9 mouse cellular contexts compared by ENCODE assay signal in genomic region chr14:13933290-13934051, GRCm38 (mm10). TPM values are rescaled to one million over a fixed set of nuclear protein-coding genes. Genes with fewer than 3 reads are reported as not detected.
A peak's percentile ranks its signal among the peaks of the same experiment; 100 is the strongest.
DNase-seq lines count a peak whose midpoint lies in the region; ATAC-seq lines count a peak whose summit lies in the region.
"Had no signal": no experiment of that assay in that cellular context is flagged by ENCODE, and none has a peak within 500 bp of the region (broad histone marks: within the 10 kb centered on the region; RNA-seq: fewer than 3 reads in every experiment).

No protein-coding gene starts in this region.

- peak; percentile 71 for ATAC-seq in CD4-positive, CD25-positive, alpha-beta regulatory T cell, adult 4 months
- peak; percentile 77 to 80 for ATAC-seq in hematopoietic stem cell, adult 5-6 weeks (replicated peaks in 1 of 2; ENCODE audit: insufficient read depth in 1 of 2, low FRiP score in 2 of 2, low TSS enrichment in 1 of 2, low read depth in 1 of 2, poor library complexity in 2 of 2, severe bottlenecking in 2 of 2)
- ATAC-seq in megakaryocyte, adult 5-6 weeks (ENCODE audit: poor library complexity, severe bottlenecking): peak; percentile 51

- DNase-seq in embryo, embryonic 11 days: peak; percentile 13
- DNase-seq in embryo, embryonic 10.5 days (ENCODE audit: low spot score): no peak
- no peak for DNase-seq in right cerebral cortex, postnatal 10 days (ENCODE audit: low spot score in 2 of 2)
- no peak for DNase-seq in ovary, adult 18-20 months (ENCODE audit: low spot score)
- no peak for DNase-seq in adrenal gland, postnatal 4 days (ENCODE audit: low spot score in 2 of 2)

RNA-seq across cellular contexts. Expression of gene Gm281, which starts 19.2 kb away (rescaled TPM):
- not detected for polyA plus RNA-seq in CD4-positive, CD25-positive, alpha-beta regulatory T cell, adult 4 months (2017; shearing (Covaris generic))
- not detected in 2 replicates for total RNA-seq in hematopoietic stem cell, adult 5-6 weeks (2017)
- not detected in 2 replicates for total RNA-seq in megakaryocyte, adult 5-6 weeks (2015)
- not detected in 2 replicates for total RNA-seq in megakaryocyte, adult 5-6 weeks (2017)
- not detected for total RNA-seq in adrenal gland, postnatal 4 days (2021)
- polyA plus RNA-seq: gonadal fat pad, adult 2 months had no signal

RNA-seq across cellular contexts. Expression of gene Atxn7, which starts 27.8 kb away (rescaled TPM):
- 10 to 100 TPM; 12.0 to 13.9 TPM for polyA plus RNA-seq in CD4-positive, CD25-positive, alpha-beta regulatory T cell, adult 4 months (2017; shearing (Covaris generic))
- 25.4 and 33.5 TPM in 2 replicates for total RNA-seq in hematopoietic stem cell, adult 5-6 weeks (2017)
- 20.1 and 23.6 TPM in 2 replicates for total RNA-seq in megakaryocyte, adult 5-6 weeks (2015)
- total RNA-seq in megakaryocyte, adult 5-6 weeks (2017): 21.3 and 21.5 TPM in 2 replicates
- total RNA-seq in adrenal gland, postnatal 4 days (2021): 10 to 100 TPM; 32.0 to 35.2 TPM

RNA-seq across cellular contexts. Expression of gene Thoc7, which starts 28.2 kb away (rescaled TPM):
- polyA plus RNA-seq in CD4-positive, CD25-positive, alpha-beta regulatory T cell, adult 4 months (2017; shearing (Covaris generic)): 100 to 1,000 TPM; 113 to 135 TPM
- total RNA-seq in hematopoietic stem cell, adult 5-6 weeks (2017): 216 and 342 TPM in 2 replicates
- 200 and 258 TPM in 2 replicates for total RNA-seq in megakaryocyte, adult 5-6 weeks (2015)
- total RNA-seq in megakaryocyte, adult 5-6 weeks (2017): 223 and 268 TPM in 2 replicates
- total RNA-seq in adrenal gland, postnatal 4 days (2021): 100 to 1,000 TPM; 137 to 141 TPM
